In genomic region chr5:138234224-138234623, GRCm38 (mm10) we compare ENCODE assay signal across 29 mouse cellular contexts. TPM values are rescaled to one million over a fixed set of nuclear protein-coding genes. Genes with fewer than 3 reads are reported as not detected.
A peak's percentile ranks its signal among the peaks of the same experiment; 100 is the strongest.
DNase-seq lines count a peak whose midpoint lies in the region; ATAC-seq and TF ChIP-seq lines count a peak whose summit lies in the region.
"Had no signal": no experiment of that assay in that cellular context is flagged by ENCODE, and none has a peak within 500 bp of the region (broad histone marks: within the 10 kb centered on the region; RNA-seq: fewer than 3 reads in every experiment).

No protein-coding gene starts in this region.

- H3K9ac ChIP-seq in kidney, embryonic 14.5 days (ENCODE audit: low read depth, low read length) = no peak overlapping the region
- 0 out of 2 replicates have a peak overlapping the region, but pooled peaks have one; percentile 10 for H3K9ac ChIP-seq in kidney, postnatal 0 days (ENCODE audit: low read depth, low read length)
- H3K9ac ChIP-seq in intestine, embryonic 16.5 days (ENCODE audit: low read depth, low read length) = no peak overlapping the region
- H3K9ac ChIP-seq: embryonic facial prominence, embryonic 12.5 days; embryonic facial prominence, embryonic 15.5 days; forebrain, postnatal 0 days; hindbrain, embryonic 12.5 days had no signal

- no peak for ATAC-seq in kidney, embryonic 14.5 days (ENCODE audit: low FRiP score, low TSS enrichment)
- ATAC-seq in kidney, postnatal 0 days (replicated peaks; ENCODE audit: low FRiP score, low read depth) = no peak
- ATAC-seq in intestine, embryonic 16.5 days = peak; percentile 55; the same call in 1 of the 2 replicates
- ATAC-seq: CD4-positive, CD25-positive, alpha-beta regulatory T cell, adult 4 months; forebrain, embryonic 14.5 days; forebrain, postnatal 0 days had no signal

- H3K4me2 ChIP-seq in kidney, embryonic 14.5 days (replicated peaks; ENCODE audit: low read depth, low read length) = no peak overlapping the region
- no peak overlapping the region for H3K4me2 ChIP-seq in kidney, postnatal 0 days (ENCODE audit: low read length)
- no peak overlapping the region for H3K4me2 ChIP-seq in intestine, embryonic 16.5 days (ENCODE audit: low read depth, low read length)
- H3K4me2 ChIP-seq: embryonic facial prominence, embryonic 12.5 days; embryonic facial prominence, embryonic 15.5 days; heart, embryonic 11.5 days; hindbrain, embryonic 12.5 days had no signal

- peak overlapping the region; percentile 80 for H3K27ac ChIP-seq in kidney, embryonic 14.5 days (ENCODE audit: low read depth, low read length)
- H3K27ac ChIP-seq in kidney, postnatal 0 days = peak overlapping the region; percentile 70
- no peak overlapping the region; the same call in 1 of the 2 replicates for H3K27ac ChIP-seq in intestine, embryonic 16.5 days (ENCODE audit: low read length)
- H3K27ac ChIP-seq: embryonic facial prominence, embryonic 12.5 days; embryonic facial prominence, embryonic 15.5 days; gastrocnemius, adult 2 months; hindbrain, embryonic 12.5 days had no signal

- H3K36me3 ChIP-seq in kidney, embryonic 14.5 days (ENCODE audit: control insufficient read depth, insufficient read depth, low read length) = no peaks in the 10 kb centered on the region
- H3K36me3 ChIP-seq in kidney, postnatal 0 days (ENCODE audit: insufficient read depth, low read length) = no peaks in the 10 kb centered on the region
- no peaks in the 10 kb centered on the region for H3K36me3 ChIP-seq in intestine, embryonic 16.5 days (ENCODE audit: control insufficient read depth, insufficient read depth, low read length)
- H3K36me3 ChIP-seq: embryonic facial prominence, embryonic 12.5 days; embryonic facial prominence, embryonic 15.5 days; hindbrain, embryonic 12.5 days had no signal

- no peak for TF ChIP-seq CTCF in kidney, postnatal 0 days (IDR thresholded peaks at IDR 0.05; ENCODE audit: low read depth)

- DNase-seq in kidney, adult 18-20 months = no peak
- no peak for DNase-seq in kidney, postnatal 0 days (ENCODE audit: low spot score)
- no peak for DNase-seq in kidney, postnatal 25 days
- no peak for DNase-seq in layer of hippocampus, postnatal 25 days (ENCODE audit: extremely low spot score in 1 of 2, low spot score in 1 of 2)
- DNase-seq: adrenal gland, adult 2 months; adrenal gland, postnatal 14 days; cerebellum, adult 11 months; cerebellum, adult 2 months; cerebellum, adult 9-11 months; cerebellum, postnatal 25 days; forebrain, postnatal 0 days; gastrocnemius, adult 2 months; gastrocnemius, postnatal 14 days; heart, adult 11 months had no signal

- H3K4me1 ChIP-seq in kidney, embryonic 14.5 days (ENCODE audit: control insufficient read depth, insufficient read depth, low read length) = no peaks in the 10 kb centered on the region
- no peaks in the 10 kb centered on the region for H3K4me1 ChIP-seq in kidney, postnatal 0 days (replicated peaks; ENCODE audit: insufficient read depth, low read length)
- H3K4me1 ChIP-seq in intestine, embryonic 16.5 days (ENCODE audit: control insufficient read depth, insufficient read depth, low read length) = no peaks in the 10 kb centered on the region
- H3K4me1 ChIP-seq: embryonic facial prominence, embryonic 12.5 days; embryonic facial prominence, embryonic 15.5 days; hindbrain, embryonic 12.5 days had no signal

- H3K9me3 ChIP-seq in kidney, embryonic 14.5 days (ENCODE audit: control insufficient read depth, low read length) = no peaks in the 10 kb centered on the region
- H3K9me3 ChIP-seq in kidney, postnatal 0 days (replicated peaks; ENCODE audit: low read length) = no peaks in the 10 kb centered on the region
- H3K9me3 ChIP-seq in intestine, embryonic 16.5 days (ENCODE audit: control insufficient read depth, low read length) = no peaks in the 10 kb centered on the region
- H3K9me3 ChIP-seq: embryonic facial prominence, embryonic 12.5 days; embryonic facial prominence, embryonic 15.5 days; hindbrain, embryonic 12.5 days had no signal

- no peaks in the 10 kb centered on the region for H3K27me3 ChIP-seq in kidney, embryonic 14.5 days (ENCODE audit: control insufficient read depth, insufficient read depth, low read length)
- no peaks in the 10 kb centered on the region for H3K27me3 ChIP-seq in kidney, postnatal 0 days (ENCODE audit: insufficient read depth, low read length)
- H3K27me3 ChIP-seq in intestine, embryonic 16.5 days (replicated peaks; ENCODE audit: control insufficient read depth, insufficient read depth, low read length) = no peaks in the 10 kb centered on the region
- H3K27me3 ChIP-seq: embryonic facial prominence, embryonic 12.5 days; embryonic facial prominence, embryonic 15.5 days; hindbrain, embryonic 12.5 days had no signal

- H3K4me3 ChIP-seq in kidney, embryonic 14.5 days (ENCODE audit: low read length) = no peak overlapping the region
- no peak overlapping the region for H3K4me3 ChIP-seq in kidney, postnatal 0 days (replicated peaks; ENCODE audit: low read depth, low read length)
- H3K4me3 ChIP-seq in intestine, embryonic 16.5 days (ENCODE audit: low read length) = no peak overlapping the region
- H3K4me3 ChIP-seq: embryonic facial prominence, embryonic 12.5 days; embryonic facial prominence, embryonic 15.5 days; gastrocnemius, adult 2 months; hindbrain, embryonic 12.5 days had no signal

RNA-seq across cellular contexts. Expression of gene Nxpe5, which starts 8.5 kb away (rescaled TPM):
- polyA plus RNA-seq in kidney, embryonic 14.5 days (2014; fragmentation: Nextera tagmentation; extraction: Ambion mirVana) = 0.07 TPM in 1 of 2 replicates, not detected in the other
- polyA plus RNA-seq in kidney, postnatal 0 days (2015; fragmentation: Nextera tagmentation; extraction: Ambion mirVana) = 0.22 and 0.36 TPM in 2 replicates
- not detected in 2 replicates for polyA plus RNA-seq in intestine, embryonic 16.5 days (2015; fragmentation: Nextera tagmentation; extraction: Ambion mirVana)
- not detected for total RNA-seq in layer of hippocampus, postnatal 25 days (2021)
- total RNA-seq: forebrain, postnatal 0 days; MEL had no signal
- polyA plus RNA-seq: C2C12; cerebellum, adult 2 months; embryonic facial prominence, embryonic 12.5 days; embryonic facial prominence, embryonic 15.5 days; forebrain, embryonic 11.5 days; forebrain, embryonic 14.5 days; forebrain, postnatal 0 days; frontal cortex, adult 2 months; heart, embryonic 11.5 days; heart, embryonic 14.5 days; hindbrain, embryonic 12.5 days had no signal

RNA-seq across cellular contexts. Expression of gene Lamtor4, which starts 21.1 kb away (rescaled TPM):
- polyA plus RNA-seq in kidney, embryonic 14.5 days (2014; fragmentation: Nextera tagmentation; extraction: Ambion mirVana) = 47.7 and 66.4 TPM in 2 replicates
- polyA plus RNA-seq in kidney, postnatal 0 days (2015; fragmentation: Nextera tagmentation; extraction: Ambion mirVana) = 77.6 and 87.0 TPM in 2 replicates
- 101 and 107 TPM in 2 replicates for polyA plus RNA-seq in intestine, embryonic 16.5 days (2015; fragmentation: Nextera tagmentation; extraction: Ambion mirVana)
- total RNA-seq in layer of hippocampus, postnatal 25 days (2021) = 10 to 100 TPM; 55.9 to 58.9 TPM

RNA-seq across cellular contexts. Expression of gene BC037034, which starts 29.6 kb away (rescaled TPM):
- polyA plus RNA-seq in kidney, embryonic 14.5 days (2014; fragmentation: Nextera tagmentation; extraction: Ambion mirVana) = 5.4 and 6.8 TPM in 2 replicates
- polyA plus RNA-seq in kidney, postnatal 0 days (2015; fragmentation: Nextera tagmentation; extraction: Ambion mirVana) = 3.2 and 4.3 TPM in 2 replicates
- 3.7 and 3.9 TPM in 2 replicates for polyA plus RNA-seq in intestine, embryonic 16.5 days (2015; fragmentation: Nextera tagmentation; extraction: Ambion mirVana)
- total RNA-seq in layer of hippocampus, postnatal 25 days (2021) = 10 to 100 TPM; 69.3 to 75.7 TPM

RNA-seq across cellular contexts. Expression of gene Gal3st4, which starts 38.4 kb away (rescaled TPM):
- polyA plus RNA-seq in kidney, embryonic 14.5 days (2014; fragmentation: Nextera tagmentation; extraction: Ambion mirVana) = 2.4 and 3.3 TPM in 2 replicates
- 0.86 and 1.5 TPM in 2 replicates for polyA plus RNA-seq in kidney, postnatal 0 days (2015; fragmentation: Nextera tagmentation; extraction: Ambion mirVana)
- 0.80 and 0.92 TPM in 2 replicates for polyA plus RNA-seq in intestine, embryonic 16.5 days (2015; fragmentation: Nextera tagmentation; extraction: Ambion mirVana)
- 1 to 10 TPM; 2.3 to 3.1 TPM for total RNA-seq in layer of hippocampus, postnatal 25 days (2021)
- total RNA-seq: common myeloid progenitor, adult 5-6 weeks; hematopoietic stem cell, adult 5-6 weeks had no signal

RNA-seq across cellular contexts. Expression of gene Mblac1, which starts 40.1 kb away (rescaled TPM):
- polyA plus RNA-seq in kidney, embryonic 14.5 days (2014; fragmentation: Nextera tagmentation; extraction: Ambion mirVana) = 9.7 and 10.2 TPM in 2 replicates
- 11.4 and 12.8 TPM in 2 replicates for polyA plus RNA-seq in kidney, postnatal 0 days (2015; fragmentation: Nextera tagmentation; extraction: Ambion mirVana)
- 5.7 and 7.0 TPM in 2 replicates for polyA plus RNA-seq in intestine, embryonic 16.5 days (2015; fragmentation: Nextera tagmentation; extraction: Ambion mirVana)
- total RNA-seq in layer of hippocampus, postnatal 25 days (2021) = 10 to 100 TPM in 1 of 2 experiments, 1 to 10 TPM in 1; 9.1 to 10.1 TPM
- polyA plus RNA-seq: CD4-positive, CD25-positive, alpha-beta regulatory T cell, adult 4 months had no signal
